Mouse (Mus musculus): ENCODE data around the gene Zfr2. TPM values are rescaled to one million over a fixed set of nuclear protein-coding genes. Genes with fewer than 3 reads are reported as not detected.
"Not testable (repeated sequence)": the region's sequence is repeated elsewhere in the genome, so short reads cannot be mapped to it uniquely, and the experiment has no call there.

Gene Zfr2
- polyA plus RNA-seq, 1 experiment = 11.6 TPM

DNA sequence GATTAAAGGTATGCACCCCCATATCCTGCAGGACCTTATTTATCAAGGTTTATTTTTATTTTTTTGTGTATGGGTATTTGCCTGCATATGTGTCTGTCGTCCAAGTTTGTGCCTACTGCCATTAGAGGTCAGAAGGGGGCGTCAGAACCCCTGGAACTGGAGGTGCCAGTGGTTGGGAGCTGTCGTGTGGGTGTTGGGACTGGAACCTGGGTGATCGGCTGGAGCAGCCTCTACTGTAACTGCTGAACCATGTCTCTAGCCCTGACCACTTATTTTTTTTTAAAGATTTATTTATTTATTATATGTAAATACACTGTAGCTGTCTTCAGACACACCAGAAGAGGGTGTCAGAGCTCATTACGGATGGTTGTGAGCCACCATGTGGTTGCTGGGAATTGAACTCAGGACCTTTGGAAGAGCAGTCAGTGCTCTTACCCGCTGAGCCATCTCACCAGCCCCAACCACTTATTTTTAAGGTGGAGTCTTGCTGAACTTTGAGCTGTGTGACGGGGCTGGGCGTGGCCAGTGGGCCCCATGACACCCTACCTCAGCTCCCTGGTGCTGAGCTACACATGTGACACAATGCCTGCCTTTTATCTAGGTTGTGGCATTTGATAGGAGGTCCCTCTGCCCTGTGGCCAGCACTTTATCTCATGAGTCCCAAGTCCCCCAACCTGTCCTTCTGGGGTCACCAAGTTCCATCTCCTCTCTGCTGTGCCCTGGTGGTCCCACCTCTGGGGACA, 29.8 kb upstream of the Zfr2 start:
- no peak overlapping the region for H3K27ac ChIP-seq (ENCODE audit: control insufficient read depth, insufficient read depth, low read depth, low read length)
- H3K36me3 ChIP-seq (ENCODE audit: control insufficient read depth, insufficient read depth, low read length) = no peaks in the 10 kb centered on the region
- H3K4me1 ChIP-seq (ENCODE audit: control insufficient read depth, insufficient read depth, low read length) = no peaks in the 10 kb centered on the region
- H3K27me3 ChIP-seq (ENCODE audit: control insufficient read depth, insufficient read depth, low read length) = no peaks in the 10 kb centered on the region
- TF ChIP-seq POLR2A (IDR thresholded peaks at IDR 0.05; ENCODE audit: control insufficient read depth, low read depth, low read length) (no peak), CTCF (IDR thresholded peaks at IDR 0.05; ENCODE audit: control insufficient read depth, insufficient read depth, insufficient replicate concordance, low read depth, low read length) (no peak)
- no peak overlapping the region for H3K4me3 ChIP-seq (ENCODE audit: control insufficient read depth, low read depth, low read length)

- H3K4me3 ChIP-seq (ENCODE audit: control insufficient read depth, low read depth, low read length) = no peak overlapping the region
- no peak overlapping the region for H3K27ac ChIP-seq (ENCODE audit: control insufficient read depth, insufficient read depth, low read depth, low read length)
- H3K4me1 ChIP-seq (ENCODE audit: control insufficient read depth, insufficient read depth, low read length) = no peaks in the 10 kb centered on the region
- no peaks in the 10 kb centered on the region for H3K36me3 ChIP-seq (ENCODE audit: control insufficient read depth, insufficient read depth, low read length)
- TF ChIP-seq POLR2A (IDR thresholded peaks at IDR 0.05; ENCODE audit: control insufficient read depth, low read depth, low read length) (no peak), CTCF (IDR thresholded peaks at IDR 0.05; ENCODE audit: control insufficient read depth, insufficient read depth, insufficient replicate concordance, low read depth, low read length) (no peak)
- no peaks in the 10 kb centered on the region for H3K27me3 ChIP-seq (ENCODE audit: control insufficient read depth, insufficient read depth, low read length)
Measured at GRCm38 (mm10) chr10:81204137-81204536, 28.8 kb upstream of the Zfr2 start.

- Histone ChIP-seq H3K4me3 (ENCODE audit: control insufficient read depth, low read depth, low read length) (no peak overlapping the region), H3K4me1 (ENCODE audit: control insufficient read depth, insufficient read depth, low read length) (peaks cover 4% of the 10 kb centered on the region), H3K36me3 (ENCODE audit: control insufficient read depth, insufficient read depth, low read length) (no peaks in the 10 kb centered on the region), H3K27ac (ENCODE audit: control insufficient read depth, insufficient read depth, low read depth, low read length) (no peak overlapping the region), H3K27me3 (ENCODE audit: control insufficient read depth, insufficient read depth, low read length) (no peaks in the 10 kb centered on the region)
- TF ChIP-seq CTCF (IDR thresholded peaks at IDR 0.05; ENCODE audit: control insufficient read depth, insufficient read depth, insufficient replicate concordance, low read depth, low read length) (peak; percentile 65; the same call in 1 of the 2 replicates), POLR2A (IDR thresholded peaks at IDR 0.05; ENCODE audit: control insufficient read depth, low read depth, low read length) (no peak)
Measured at GRCm38 (mm10) chr10:81210154-81210553, 22.8 kb upstream of the Zfr2 start.

- no peaks in the 10 kb centered on the region for H3K36me3 ChIP-seq (ENCODE audit: control insufficient read depth, insufficient read depth, low read length)
- H3K27me3 ChIP-seq (ENCODE audit: control insufficient read depth, insufficient read depth, low read length) = no peaks in the 10 kb centered on the region
- TF ChIP-seq CTCF (IDR thresholded peaks at IDR 0.05; ENCODE audit: control insufficient read depth, insufficient read depth, insufficient replicate concordance, low read depth, low read length) (no peak), POLR2A (IDR thresholded peaks at IDR 0.05; ENCODE audit: control insufficient read depth, low read depth, low read length) (no peak)
- H3K4me1 ChIP-seq (ENCODE audit: control insufficient read depth, insufficient read depth, low read length) = peaks cover 4% of the 10 kb centered on the region
- H3K27ac ChIP-seq (ENCODE audit: control insufficient read depth, insufficient read depth, low read depth, low read length) = no peak overlapping the region
- no peak overlapping the region for H3K4me3 ChIP-seq (ENCODE audit: control insufficient read depth, low read depth, low read length)
Measured at GRCm38 (mm10) chr10:81216260-81216659, 16.7 kb upstream of the Zfr2 start.

- no peaks in the 10 kb centered on the region for H3K36me3 ChIP-seq (ENCODE audit: control insufficient read depth, insufficient read depth, low read length)
- H3K4me3 ChIP-seq (ENCODE audit: control insufficient read depth, low read depth, low read length) = no peak overlapping the region
- H3K27me3 ChIP-seq (ENCODE audit: control insufficient read depth, insufficient read depth, low read length) = no peaks in the 10 kb centered on the region
- TF ChIP-seq CTCF (IDR thresholded peaks at IDR 0.05; ENCODE audit: control insufficient read depth, insufficient read depth, insufficient replicate concordance, low read depth, low read length) (no peak), POLR2A (IDR thresholded peaks at IDR 0.05; ENCODE audit: control insufficient read depth, low read depth, low read length) (no peak)
- peaks cover 4% of the 10 kb centered on the region for H3K4me1 ChIP-seq (ENCODE audit: control insufficient read depth, insufficient read depth, low read length)
- H3K27ac ChIP-seq (ENCODE audit: control insufficient read depth, insufficient read depth, low read depth, low read length) = no peak overlapping the region
Measured at GRCm38 (mm10) chr10:81216810-81217209, 16.1 kb upstream of the Zfr2 start.

DNA sequence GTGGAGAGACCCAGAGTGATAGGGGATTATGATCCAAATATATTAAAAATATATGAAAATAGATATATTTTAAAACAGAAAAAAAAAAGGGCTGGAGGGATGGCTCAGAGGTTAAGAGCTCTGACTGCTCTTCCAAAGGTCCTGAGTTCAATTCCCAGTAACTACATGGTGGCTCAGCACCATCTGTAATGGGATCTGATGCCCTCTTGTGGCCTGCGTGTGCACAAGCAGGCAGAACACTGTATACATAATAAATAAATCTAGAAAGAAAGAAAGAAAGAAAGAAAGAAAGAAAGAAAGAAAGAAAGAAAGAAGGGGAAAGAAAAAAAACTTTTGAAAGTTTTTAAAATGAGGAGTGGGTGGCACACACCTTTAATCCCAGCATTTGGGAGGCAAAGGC, 15.7 kb upstream of the Zfr2 start:
- not testable (repeated sequence) for H3K27me3 ChIP-seq (ENCODE audit: control insufficient read depth, insufficient read depth, low read length); H3K27ac ChIP-seq (ENCODE audit: control insufficient read depth, insufficient read depth, low read depth, low read length); H3K36me3 ChIP-seq (ENCODE audit: control insufficient read depth, insufficient read depth, low read length); H3K4me1 ChIP-seq (ENCODE audit: control insufficient read depth, insufficient read depth, low read length); H3K4me3 ChIP-seq (ENCODE audit: control insufficient read depth, low read depth, low read length)

DNA sequence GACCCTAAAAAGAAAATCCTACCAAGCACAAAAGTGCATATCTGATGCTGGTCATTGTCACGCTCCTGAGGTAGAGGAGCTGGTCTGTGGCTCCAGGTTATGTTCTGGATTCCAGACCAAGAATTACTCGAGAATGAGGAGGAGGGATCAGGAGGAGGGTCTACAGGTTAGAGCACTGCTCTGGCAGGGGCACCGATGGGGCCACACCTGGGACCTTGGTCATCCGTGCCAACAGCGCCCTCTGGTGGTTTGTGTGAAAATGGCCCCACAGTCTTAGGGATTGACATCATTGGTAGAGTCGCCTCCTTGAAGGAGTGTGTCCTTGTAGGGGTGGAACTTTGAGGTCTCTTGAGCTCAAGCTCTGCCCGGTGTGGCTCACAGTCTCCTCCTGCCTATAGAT, 15.0 kb upstream of the Zfr2 start:
- H3K4me3 ChIP-seq (ENCODE audit: control insufficient read depth, low read depth, low read length) = no peak overlapping the region
- no peaks in the 10 kb centered on the region for H3K4me1 ChIP-seq (ENCODE audit: control insufficient read depth, insufficient read depth, low read length)
- TF ChIP-seq POLR2A (IDR thresholded peaks at IDR 0.05; ENCODE audit: control insufficient read depth, low read depth, low read length) (no peak), CTCF (IDR thresholded peaks at IDR 0.05; ENCODE audit: control insufficient read depth, insufficient read depth, insufficient replicate concordance, low read depth, low read length) (peak; percentile 95)
- H3K27ac ChIP-seq (ENCODE audit: control insufficient read depth, insufficient read depth, low read depth, low read length) = no peak overlapping the region
- H3K36me3 ChIP-seq (ENCODE audit: control insufficient read depth, insufficient read depth, low read length) = no peaks in the 10 kb centered on the region
- H3K27me3 ChIP-seq (ENCODE audit: control insufficient read depth, insufficient read depth, low read length) = no peaks in the 10 kb centered on the region

Measured in testis, adult 2 months (tissue).